Mouse (Mus musculus): ENCODE results near the gene Capzb.

The Capzb gene

DNA sequence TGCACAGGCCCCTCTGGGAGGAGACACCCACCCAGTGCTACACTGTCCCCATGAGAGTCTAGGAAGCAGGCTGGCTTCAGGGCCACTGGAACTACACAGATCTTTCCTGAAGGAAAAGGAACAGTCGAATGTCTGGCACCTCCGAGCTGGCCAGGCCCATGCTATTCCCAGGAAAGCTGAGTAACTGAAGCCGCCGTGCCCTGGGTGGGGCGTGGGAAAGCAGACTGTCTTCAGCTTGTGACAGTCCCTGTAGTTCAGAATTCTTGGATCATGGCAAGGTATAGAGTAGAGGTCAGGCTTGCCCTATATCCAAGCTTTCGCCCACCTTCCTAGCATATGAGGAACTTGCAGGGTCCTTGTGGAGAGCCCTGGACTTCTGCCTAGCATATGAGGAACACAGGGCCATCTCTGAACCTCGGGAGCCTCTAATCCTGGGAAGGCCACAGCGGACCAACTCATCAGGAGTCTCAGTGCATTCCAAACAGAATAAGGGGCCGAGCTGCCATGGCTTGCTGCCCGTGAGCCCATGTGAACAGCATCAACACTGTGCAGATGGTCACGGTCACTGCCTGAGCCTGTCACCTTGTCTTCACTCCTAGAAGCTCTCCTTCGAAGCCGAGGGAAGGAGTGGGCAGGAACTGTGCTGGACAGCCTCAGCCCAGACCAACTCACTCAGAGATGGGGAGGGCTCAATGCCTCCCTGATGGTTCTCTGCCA is 73.2 kb downstream of the Capzb start:
- no peak for DNase-seq (ENCODE audit: low spot score)

DNA sequence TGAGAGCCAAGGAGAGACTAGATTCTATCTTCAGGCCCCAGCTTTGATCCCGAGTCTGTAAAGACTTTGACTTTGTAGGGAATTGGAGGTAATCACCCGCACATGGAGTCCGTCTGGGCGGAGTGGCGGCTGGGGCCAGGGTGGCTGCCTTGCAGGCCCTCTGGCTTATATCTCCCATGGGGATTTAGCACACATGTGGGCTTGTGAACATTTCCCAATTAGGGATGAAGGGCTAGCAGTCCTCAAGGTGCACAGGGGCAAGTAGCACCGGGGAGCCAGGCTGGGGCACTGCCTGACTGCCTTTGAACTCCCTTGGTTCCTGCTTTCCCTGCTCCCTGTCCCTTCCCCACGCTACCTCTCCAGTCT is 73.8 kb downstream of the Capzb start:
- DNase-seq (ENCODE audit: low spot score) = no peak

DNA sequence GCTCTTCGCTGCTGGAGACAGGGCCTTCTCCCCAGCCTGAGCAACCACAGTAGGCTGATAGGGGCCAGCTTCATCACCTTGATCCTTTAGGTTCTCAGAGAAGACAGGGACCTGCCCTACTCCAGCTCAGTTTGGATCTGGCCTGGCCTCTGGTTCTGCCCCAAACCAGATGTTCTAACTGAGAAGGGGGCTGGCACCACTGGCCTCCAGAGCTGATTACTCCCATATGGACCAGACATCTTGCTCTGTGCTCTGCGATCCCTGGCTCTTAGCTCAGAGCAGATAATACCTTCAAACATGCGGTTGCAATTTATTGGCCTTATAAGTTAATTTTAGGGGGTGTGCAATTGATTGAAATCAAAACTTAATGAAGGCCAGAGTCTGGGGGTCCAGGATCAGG is 74.6 kb downstream of the Capzb start:
- DNase-seq (ENCODE audit: low spot score) = no peak

DNA sequence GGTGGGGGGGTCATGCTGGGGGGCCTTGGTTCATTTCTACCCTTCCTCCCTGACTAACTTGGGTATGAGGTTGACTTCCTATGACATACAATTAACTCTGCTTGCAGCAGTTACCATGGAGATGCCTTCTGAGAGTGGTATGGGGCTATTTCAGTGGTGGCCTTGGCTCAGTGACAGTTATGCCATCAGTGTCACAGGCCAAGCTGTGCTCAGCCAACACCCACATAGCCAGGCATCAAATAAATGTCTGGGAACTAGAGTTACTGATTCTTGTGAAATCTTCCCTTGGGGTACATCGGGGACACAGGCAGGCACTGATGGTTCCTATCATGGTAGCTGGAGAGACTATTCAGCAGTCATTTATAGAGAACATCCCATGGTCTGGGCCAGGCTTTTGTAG is 75.5 kb downstream of the Capzb start:
- DNase-seq (ENCODE audit: low spot score) = no peak

DNA sequence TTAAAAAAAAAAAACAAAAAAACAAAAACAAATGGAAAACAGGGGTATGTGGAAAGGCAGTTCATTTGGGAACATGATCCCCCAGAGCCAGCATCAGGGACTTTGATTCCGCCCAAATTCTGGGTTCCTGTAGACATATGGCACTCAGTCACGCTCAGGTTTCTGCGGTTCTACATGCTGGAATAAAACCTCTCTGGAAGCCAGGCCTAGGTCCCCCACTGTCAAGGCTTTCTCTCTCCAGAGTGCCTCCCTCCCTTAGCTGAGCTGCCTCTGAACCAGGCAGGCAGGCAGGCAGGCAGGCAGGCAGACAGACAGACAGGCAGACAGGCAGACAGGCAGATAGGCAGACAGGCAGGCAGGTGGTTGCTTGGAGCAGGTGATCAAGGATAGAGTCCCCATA is 77.5 kb downstream of the Capzb start:
- no peak for DNase-seq (ENCODE audit: low spot score)

- no peak for DNase-seq (ENCODE audit: low spot score)
Observed at GRCm38 (mm10) chr4:139271562-139271961, 78.9 kb downstream of the Capzb start.

- no peak for DNase-seq (ENCODE audit: low spot score)
Observed at GRCm38 (mm10) chr4:139272951-139273680, 80.4 kb downstream of the Capzb start.

- no peak for DNase-seq (ENCODE audit: low spot score)
Observed at GRCm38 (mm10) chr4:139274573-139274972, 81.9 kb downstream of the Capzb start.

DNA sequence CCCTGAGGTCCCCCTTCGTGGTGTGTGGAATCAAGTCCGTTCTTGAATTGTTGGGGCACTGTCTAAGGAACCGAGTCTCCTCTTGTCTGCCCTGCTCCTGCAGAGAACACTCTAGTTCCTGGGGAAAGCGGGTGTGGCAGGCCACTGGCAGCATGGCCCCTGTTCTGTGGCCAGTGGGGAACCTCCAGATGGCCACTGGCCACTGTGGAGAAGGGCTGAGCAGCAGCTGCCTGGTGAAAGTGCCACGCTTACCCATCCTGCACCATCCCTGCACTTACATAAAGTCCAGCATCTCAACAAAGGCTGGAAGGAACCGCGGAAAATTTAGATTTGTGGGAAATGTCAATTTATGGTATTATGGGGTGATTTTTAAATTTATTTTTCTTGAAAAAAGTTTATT is 83.7 kb downstream of the Capzb start:
- DNase-seq (ENCODE audit: low spot score) = no peak

- no peak for DNase-seq (ENCODE audit: low spot score)
Observed at GRCm38 (mm10) chr4:139280530-139280929, 87.8 kb downstream of the Capzb start.

GRCm38 (mm10) chr4:139281791-139282345 is 89.2 kb downstream of the Capzb start:
- no peak for DNase-seq (ENCODE audit: low spot score)

DNA sequence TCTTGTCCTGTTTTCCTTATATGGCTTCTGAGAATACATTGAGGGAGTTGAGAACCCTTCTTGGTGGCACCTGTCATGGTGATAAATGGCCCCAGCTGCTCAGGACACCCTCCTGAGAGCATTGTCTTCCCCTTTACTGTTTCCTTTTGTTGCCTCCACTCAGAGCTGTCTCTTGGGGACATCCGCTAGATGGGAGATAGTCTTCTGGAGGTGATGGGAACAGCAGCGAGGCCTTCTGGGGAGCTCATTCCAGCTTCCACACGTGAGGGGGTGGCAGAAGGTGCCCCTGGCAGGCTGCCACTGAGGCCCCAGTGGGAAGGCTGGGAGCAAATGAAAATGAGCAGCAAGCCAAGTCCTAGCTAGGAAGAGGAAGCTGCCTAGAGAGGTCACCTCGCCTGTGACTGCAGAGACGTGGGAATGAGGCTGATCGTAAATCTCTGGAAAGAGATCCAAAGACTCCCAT is 90.3 kb downstream of the Capzb start:
- no peak for DNase-seq (ENCODE audit: low spot score)

DNA sequence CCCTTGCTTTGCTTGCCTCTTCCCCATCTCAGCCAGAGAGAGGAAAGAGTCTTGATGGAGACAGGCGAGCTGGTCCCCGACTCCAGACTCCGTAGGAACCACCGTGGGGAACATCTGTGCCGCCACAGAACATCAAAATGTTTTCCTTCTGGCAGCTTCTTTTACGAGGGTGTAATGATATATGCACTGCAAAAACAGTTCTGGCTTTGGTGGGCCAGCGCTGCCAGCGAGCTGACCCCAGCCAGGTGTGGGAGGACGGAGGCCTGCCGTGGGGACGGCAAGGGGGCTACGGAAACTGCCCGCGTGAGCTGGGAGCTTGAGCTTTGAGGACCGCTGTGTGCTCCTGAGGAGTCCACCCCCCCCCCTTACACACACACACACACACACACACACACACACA is 92.2 kb downstream of the Capzb start:
- no peak for DNase-seq (ENCODE audit: low spot score)

DNA sequence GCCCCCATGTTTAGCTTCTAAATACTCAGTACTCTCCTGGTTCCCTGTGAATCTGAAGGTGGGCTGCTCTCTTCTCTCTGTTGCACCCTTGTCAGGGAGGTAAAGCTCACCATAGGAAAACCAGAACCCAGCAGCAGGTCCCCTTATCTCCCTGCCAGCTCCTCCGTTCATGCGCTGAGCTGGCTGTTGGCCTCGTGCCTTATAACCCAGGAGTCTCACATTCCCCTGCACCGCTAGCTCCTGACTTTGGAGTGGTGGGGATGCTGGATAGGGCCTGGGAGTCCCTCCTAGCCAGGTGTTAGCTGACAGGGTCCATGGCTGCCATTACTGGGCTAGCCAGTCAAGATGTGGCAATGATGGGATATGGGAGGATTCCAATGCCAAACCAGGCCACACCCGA is 93.5 kb downstream of the Capzb start:
- no peak for DNase-seq (ENCODE audit: low spot score)

DNA sequence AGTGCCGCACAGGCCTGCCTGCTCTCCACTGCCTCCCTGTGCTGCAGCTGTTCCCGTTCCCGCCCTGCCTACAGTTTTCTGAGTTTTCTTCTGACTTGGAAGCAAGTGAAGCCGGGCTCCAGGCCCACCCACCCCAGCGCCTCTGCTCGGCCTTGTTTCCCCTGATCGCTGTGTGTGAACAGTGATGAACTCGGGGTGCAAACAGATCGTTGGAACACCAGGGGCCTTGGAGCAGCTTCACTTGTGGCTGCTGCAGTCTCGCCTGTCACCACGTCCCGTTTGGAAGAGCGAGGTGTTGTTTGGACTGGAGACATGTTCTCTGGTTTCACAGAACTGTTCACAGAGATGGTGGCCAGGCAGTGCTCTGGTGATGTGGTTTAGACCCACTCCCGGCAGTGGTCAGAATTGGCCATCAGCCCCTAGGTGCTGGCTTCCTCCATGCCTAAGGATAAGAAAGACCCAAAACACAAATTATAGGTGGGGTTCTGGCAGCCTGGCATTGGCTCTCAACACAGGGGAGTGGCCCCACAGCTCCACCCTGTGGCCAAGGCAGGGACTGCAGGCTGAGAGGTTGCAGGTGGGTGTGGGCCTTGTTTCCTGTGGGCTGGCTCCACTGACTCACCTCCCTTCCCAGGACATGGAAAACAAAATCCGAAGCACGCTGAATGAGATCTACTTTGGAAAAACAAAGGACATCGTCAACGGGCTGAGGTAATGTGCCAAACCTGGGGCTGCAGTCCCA is 94.6 kb downstream of the Capzb start:
- peak; percentile 51 for DNase-seq (ENCODE audit: low spot score)

DNA sequence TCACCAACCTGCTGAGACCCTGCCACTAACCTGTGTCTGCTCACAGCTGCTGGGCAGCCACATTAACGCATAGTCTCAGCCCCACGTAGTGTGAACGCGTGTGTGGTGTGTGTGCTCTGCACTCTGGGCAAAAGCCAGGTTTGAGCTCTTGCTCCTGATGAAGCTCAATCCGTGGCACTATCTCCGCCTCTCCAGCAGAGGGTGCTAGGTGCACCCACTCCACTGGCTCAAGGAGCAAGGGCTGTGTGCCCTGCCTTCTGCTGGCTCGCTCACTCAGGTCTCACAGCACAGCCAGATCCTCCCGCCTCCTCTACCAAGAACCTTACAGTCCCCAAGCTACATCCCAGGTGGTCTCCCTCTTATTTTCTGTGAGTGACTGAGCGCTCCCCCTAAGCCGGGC is 96.3 kb downstream of the Capzb start:
- DNase-seq (ENCODE audit: low spot score) = no peak

DNA sequence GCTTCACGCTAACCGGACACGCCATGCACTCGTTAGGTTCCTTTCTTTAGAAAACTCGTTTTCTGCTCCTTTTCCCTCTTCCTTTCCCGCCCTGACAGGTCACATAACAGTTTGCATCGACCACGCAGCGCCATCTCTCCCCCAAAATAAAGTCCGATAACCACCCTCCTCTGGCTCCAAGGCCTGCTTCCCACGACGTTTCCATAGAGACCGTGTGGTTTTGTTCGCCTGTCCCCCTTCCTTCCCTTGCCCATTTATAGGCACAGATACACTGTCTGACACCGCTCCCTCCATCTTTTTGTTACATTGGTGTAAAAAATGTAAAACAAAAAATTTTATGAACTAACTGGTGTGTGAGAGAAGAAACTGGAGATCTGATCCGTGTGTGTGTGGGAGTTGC is 98.4 kb downstream of the Capzb start:
- DNase-seq (ENCODE audit: low spot score) = no peak

- DNase-seq (ENCODE audit: low spot score) = no peak
Observed at GRCm38 (mm10) chr4:139292038-139292437, 99.3 kb downstream of the Capzb start.

GRCm38 (mm10) chr4:139297566-139297965 is 104.9 kb downstream of the Capzb start:
- DNase-seq (ENCODE audit: low spot score) = no peak

GRCm38 (mm10) chr4:139298671-139299366 is 106.1 kb downstream of the Capzb start:
- DNase-seq (ENCODE audit: low spot score) = no peak

DNA sequence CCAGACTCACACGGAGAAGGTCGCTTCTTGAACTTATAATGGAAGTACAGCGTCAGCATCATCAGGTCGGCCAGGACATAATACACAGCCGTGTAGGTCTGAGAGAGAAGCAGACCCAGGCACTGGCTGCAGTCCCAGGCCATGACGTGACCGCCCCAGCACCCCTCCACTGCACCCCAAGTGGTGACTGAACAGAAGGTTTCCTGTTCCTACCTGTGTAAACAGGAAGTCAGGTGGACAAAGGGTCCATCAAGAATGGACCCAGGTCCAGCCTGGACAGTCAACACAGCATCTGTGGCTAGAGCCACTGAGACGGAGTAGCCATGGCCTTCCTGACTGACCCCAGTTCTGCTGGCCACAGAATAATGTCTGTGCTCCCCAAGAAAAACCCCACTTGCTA is 109.1 kb downstream of the Capzb start:
- no peak for DNase-seq (ENCODE audit: low spot score)

DNA sequence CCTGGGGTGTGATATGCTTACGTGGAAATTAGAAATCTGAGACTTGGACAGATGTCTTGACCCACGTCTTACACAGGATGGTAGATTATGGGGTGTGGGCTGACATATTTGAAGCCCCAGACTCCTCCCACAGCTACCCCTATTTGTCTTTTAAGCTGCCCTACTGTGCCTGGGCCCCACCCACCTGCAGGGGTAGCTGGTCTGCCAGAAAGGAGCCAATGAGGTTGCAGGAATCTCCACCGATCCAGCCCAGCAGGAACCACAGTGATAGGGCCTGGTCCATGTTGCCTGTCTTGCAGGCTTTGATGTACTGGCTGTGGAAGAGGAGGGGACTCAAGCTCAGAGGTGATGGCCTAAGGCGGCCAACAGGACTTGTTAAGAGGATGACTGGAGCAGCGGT is 109.5 kb downstream of the Capzb start:
- no peak for DNase-seq (ENCODE audit: low spot score)

Measured in yolk sac, embryonic 10.5 days (tissue).